Mouse (Mus musculus): ENCODE measurements around the gene Lfng. TPM values are rescaled to one million over a fixed set of nuclear protein-coding genes. Genes with fewer than 3 reads are reported as not detected.

Gene Lfng
- polyA plus RNA-seq, 1 experiment from 2014 or later: 20.5 TPM

DNA sequence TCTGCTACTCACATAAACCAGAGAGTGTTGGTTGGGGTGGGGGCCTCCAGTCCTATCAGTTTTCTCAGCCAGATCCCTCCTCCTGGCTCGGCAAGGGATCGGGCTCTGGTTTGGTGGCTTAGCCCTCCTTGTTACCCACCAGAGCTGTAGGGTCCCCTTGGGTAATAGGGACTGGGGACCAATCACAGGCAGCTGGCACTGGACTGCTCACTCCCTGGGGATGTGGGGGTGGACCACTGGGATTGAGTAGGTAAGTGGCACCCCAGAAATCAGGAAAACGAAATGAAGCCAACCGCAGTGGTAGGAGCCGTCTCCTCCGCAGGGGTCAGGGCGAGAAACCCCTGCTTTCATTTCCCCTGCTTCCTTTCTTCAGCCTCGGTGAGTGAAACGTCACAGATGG lies 14.0 kb downstream of the Lfng start:
- Histone ChIP-seq H3K4me2 (no peak overlapping the region), H3K27me3 (ENCODE audit: insufficient read depth, low read length) (no peaks in the 10 kb centered on the region), H3K4me1 (ENCODE audit: insufficient read depth) (no peaks in the 10 kb centered on the region), H3K27ac (ENCODE audit: low read depth) (no peak overlapping the region), H3K9ac (no peak overlapping the region), H3K4me3 (ENCODE audit: low read depth, low read length) (no peak overlapping the region), H3K36me3 (ENCODE audit: insufficient read depth) (peaks cover 45% of the 10 kb centered on the region), H3K9me3 (ENCODE audit: low read depth, low read length) (no peaks in the 10 kb centered on the region)
- no peak for TF ChIP-seq CTCF (IDR thresholded peaks at IDR 0.05; ENCODE audit: low read depth)
- ATAC-seq (ENCODE audit: insufficient read depth): no peak
- 71% methylated on average over 9 of the region's 9 CpGs for WGBS
- no peak for DNase-seq

DNA sequence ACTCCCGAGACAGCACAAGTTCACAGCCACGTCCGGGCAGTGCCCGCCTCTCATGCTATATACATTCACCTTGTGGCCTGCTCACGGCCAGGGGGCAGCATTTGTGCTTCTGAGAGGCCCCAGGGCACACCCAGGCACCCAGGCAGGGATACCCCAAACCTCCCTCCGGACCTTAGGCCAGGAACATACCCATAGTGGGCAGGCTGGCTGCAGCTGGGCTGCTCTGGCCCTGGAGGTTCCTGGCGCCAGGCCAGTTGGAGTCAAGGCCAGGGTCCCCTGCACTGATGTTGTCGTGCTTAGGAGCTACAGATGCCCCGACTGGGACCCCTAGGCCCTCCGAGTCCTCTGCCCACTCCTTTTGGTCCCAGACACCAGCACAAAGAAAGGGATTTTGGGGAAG lies 14.4 kb downstream of the Lfng start:
- Histone ChIP-seq H3K4me1 (ENCODE audit: insufficient read depth) (no peaks in the 10 kb centered on the region), H3K9ac (no peak overlapping the region), H3K27me3 (ENCODE audit: insufficient read depth, low read length) (no peaks in the 10 kb centered on the region), H3K27ac (ENCODE audit: low read depth) (no peak overlapping the region), H3K4me2 (no peak overlapping the region), H3K4me3 (ENCODE audit: low read depth, low read length) (no peak overlapping the region), H3K36me3 (ENCODE audit: insufficient read depth) (peaks cover 49% of the 10 kb centered on the region), H3K9me3 (ENCODE audit: low read depth, low read length) (no peaks in the 10 kb centered on the region)
- peak; percentile 20; the same call in 1 of the 2 replicates for TF ChIP-seq CTCF (IDR thresholded peaks at IDR 0.05; ENCODE audit: low read depth)
- ATAC-seq (ENCODE audit: insufficient read depth): no peak
- DNase-seq: no peak
- WGBS: 62% methylated on average over 10 of the region's 10 CpGs

DNA sequence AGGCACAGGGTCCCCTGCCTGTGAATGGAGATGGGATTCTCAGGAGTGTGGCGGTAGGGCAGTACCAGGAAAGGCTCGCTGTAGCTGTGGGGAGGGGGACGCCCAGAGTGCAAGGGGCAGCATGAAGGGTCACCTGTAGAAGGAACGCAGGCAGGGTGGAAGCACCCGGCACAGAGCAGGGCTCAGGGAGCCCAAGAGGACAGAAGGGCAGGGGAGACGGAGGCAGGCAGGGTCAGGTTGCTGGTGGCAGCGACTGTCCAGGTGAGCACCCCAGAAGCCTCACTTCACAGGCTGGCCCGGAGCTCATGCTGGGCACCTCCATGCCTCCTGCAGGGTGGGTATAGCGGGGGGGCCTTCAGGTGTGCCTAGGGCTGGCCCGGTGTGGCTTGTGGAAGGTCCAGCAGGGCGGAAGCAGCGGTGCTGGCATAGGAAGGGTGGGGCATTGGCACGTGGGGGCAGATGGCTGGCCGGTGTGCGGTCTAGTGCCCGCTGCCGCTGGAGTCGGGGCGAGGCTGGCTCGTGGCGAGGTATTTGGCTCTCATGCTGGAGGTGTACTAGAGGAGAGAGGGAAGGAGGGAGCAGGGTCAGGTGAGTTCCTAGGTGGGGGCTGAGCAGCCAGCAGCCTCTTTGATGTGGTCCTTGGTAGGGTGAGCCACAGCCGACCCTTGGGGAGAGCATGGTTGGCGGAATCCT lies 16.0 kb downstream of the Lfng start:
- DNase-seq (no peak), ATAC-seq (ENCODE audit: insufficient read depth) (no peak)
- Histone ChIP-seq H3K27me3 (ENCODE audit: insufficient read depth, low read length) (no peaks in the 10 kb centered on the region), H3K4me1 (ENCODE audit: insufficient read depth) (no peaks in the 10 kb centered on the region), H3K36me3 (ENCODE audit: insufficient read depth) (peaks cover 65% of the 10 kb centered on the region), H3K27ac (ENCODE audit: low read depth) (no peak overlapping the region), H3K9me3 (ENCODE audit: low read depth, low read length) (no peaks in the 10 kb centered on the region), H3K4me3 (ENCODE audit: low read depth, low read length) (no peak overlapping the region), H3K4me2 (no peak overlapping the region), H3K9ac (no peak overlapping the region)
- 92% methylated on average over 23 of the region's 23 CpGs for WGBS
- no peak for TF ChIP-seq CTCF (IDR thresholded peaks at IDR 0.05; ENCODE audit: low read depth)

DNA sequence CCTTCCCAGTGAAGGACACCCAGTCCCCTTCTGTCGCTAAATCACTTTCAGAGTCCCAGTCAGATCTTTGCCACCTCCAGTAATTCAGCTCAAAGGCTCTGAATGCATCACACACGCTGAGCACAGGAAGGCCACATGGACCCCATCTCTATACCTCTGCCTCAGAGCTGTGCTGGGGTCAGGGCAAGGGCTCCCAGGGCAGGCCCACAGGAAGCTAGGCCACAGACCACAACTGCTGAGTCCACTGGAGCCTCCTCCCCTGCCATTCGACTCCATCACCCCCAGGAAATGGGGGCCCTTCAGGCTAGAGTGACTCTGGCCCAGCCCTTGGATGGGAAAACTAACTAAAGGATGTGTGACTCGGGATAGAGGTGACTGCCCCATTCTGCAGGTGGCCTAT lies 16.7 kb downstream of the Lfng start:
- Histone ChIP-seq H3K27me3 (ENCODE audit: insufficient read depth, low read length) (no peaks in the 10 kb centered on the region), H3K9me3 (ENCODE audit: low read depth, low read length) (no peaks in the 10 kb centered on the region), H3K36me3 (ENCODE audit: insufficient read depth) (peaks cover 72% of the 10 kb centered on the region), H3K27ac (ENCODE audit: low read depth) (no peak overlapping the region), H3K9ac (no peak overlapping the region), H3K4me2 (no peak overlapping the region), H3K4me3 (ENCODE audit: low read depth, low read length) (no peak overlapping the region), H3K4me1 (ENCODE audit: insufficient read depth) (no peaks in the 10 kb centered on the region)
- no peak for TF ChIP-seq CTCF (IDR thresholded peaks at IDR 0.05; ENCODE audit: low read depth)
- WGBS: 75% methylated on average over 4 of the region's 4 CpGs
- DNase-seq (no peak), ATAC-seq (ENCODE audit: insufficient read depth) (no peak)

DNA sequence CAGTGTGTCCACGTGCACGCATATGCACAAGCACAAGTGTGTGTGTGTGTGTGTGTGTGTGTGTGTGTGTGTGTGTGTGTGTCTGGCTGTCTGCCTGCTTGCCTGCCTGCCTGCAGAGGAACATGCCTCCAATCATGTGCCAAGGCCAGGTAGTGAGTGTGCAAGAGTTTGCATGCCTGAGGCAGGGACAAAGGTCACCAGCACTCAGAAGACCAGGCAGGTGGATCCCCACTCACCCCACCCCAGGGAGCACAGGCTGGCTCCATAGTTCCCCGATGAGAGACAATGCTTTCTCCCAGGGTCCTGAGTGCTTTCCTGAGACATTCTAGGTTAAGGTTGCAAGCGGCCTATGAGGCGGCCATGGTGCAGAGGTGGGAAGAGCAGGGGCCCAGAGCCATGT lies 17.1 kb downstream of the Lfng start:
- ATAC-seq (ENCODE audit: insufficient read depth) (no peak), DNase-seq (no peak)
- no peak overlapping the region for H3K4me3 ChIP-seq (ENCODE audit: low read depth, low read length)
- no peaks in the 10 kb centered on the region for H3K4me1 ChIP-seq (ENCODE audit: insufficient read depth)
- H3K9me3 ChIP-seq (ENCODE audit: low read depth, low read length): no peaks in the 10 kb centered on the region
- H3K4me2 ChIP-seq: no peak overlapping the region
- H3K27ac ChIP-seq (ENCODE audit: low read depth): no peak overlapping the region
- no peak for TF ChIP-seq CTCF (IDR thresholded peaks at IDR 0.05; ENCODE audit: low read depth)
- WGBS: 86% methylated on average over 5 of the region's 5 CpGs
- peaks cover 76% of the 10 kb centered on the region for H3K36me3 ChIP-seq (ENCODE audit: insufficient read depth)
- no peak overlapping the region for H3K9ac ChIP-seq
- no peaks in the 10 kb centered on the region for H3K27me3 ChIP-seq (ENCODE audit: insufficient read depth, low read length)

DNA sequence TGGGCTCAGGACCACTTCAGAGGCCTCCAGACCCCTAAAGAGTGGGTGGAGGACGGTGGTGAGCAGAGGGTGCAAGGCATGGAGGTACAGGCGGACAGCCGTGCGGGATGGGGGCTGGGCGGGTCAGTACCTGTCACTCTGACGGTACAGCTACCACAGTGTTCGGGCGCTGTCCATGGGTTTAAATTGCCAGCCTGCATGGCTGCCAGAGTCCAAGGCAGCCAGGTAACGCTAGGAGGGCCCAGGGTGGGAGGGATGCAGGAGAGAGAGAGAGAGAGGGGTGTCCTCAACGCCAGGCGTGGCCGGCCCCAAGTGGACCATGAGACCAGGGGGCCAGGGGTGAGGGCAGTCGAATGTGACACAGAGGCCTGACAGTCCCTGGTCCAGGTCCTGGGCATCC lies 17.8 kb downstream of the Lfng start:
- ATAC-seq (ENCODE audit: insufficient read depth): no peak
- H3K27ac ChIP-seq (ENCODE audit: low read depth): no peak overlapping the region

DNA sequence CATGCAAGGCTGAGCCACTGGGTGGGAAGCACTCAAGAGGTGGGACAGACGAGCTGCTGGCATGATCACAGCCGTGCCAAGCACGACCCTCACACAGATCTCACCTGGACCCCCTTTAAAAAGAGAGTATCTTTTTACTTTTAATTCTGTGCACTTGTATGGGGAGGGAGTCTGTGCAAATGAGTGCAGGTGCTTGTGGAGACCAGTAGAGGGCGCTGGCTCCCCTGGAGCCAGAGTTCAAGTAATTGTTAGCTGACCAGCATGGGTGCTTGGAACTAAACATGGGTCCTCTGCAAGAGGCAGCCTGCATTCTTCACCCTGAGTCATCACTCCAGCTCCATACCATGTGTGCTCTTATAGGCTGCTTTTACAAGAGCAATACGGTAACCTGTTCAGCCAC lies 20.5 kb downstream of the Lfng start:
- Histone ChIP-seq H3K36me3 (ENCODE audit: insufficient read depth) (peaks cover 97% of the 10 kb centered on the region), H3K4me1 (ENCODE audit: insufficient read depth) (no peaks in the 10 kb centered on the region), H3K4me3 (ENCODE audit: low read depth, low read length) (no peak overlapping the region), H3K27me3 (ENCODE audit: insufficient read depth, low read length) (no peaks in the 10 kb centered on the region), H3K9me3 (ENCODE audit: low read depth, low read length) (no peaks in the 10 kb centered on the region), H3K27ac (ENCODE audit: low read depth) (no peak overlapping the region), H3K4me2 (no peak overlapping the region), H3K9ac (no peak overlapping the region)
- WGBS: 86% methylated on average over 5 of the region's 5 CpGs
- TF ChIP-seq CTCF (IDR thresholded peaks at IDR 0.05; ENCODE audit: low read depth): 0 out of 2 replicates have a peak, but pooled peaks have one; percentile 30
- ATAC-seq (ENCODE audit: insufficient read depth) (no peak), DNase-seq (no peak)

More for the DNA sequence above, 17.8 kb downstream of the Lfng start:
- Histone ChIP-seq H3K9me3 (ENCODE audit: low read depth, low read length) (no peaks in the 10 kb centered on the region), H3K9ac (no peak overlapping the region), H3K4me2 (no peak overlapping the region), H3K27me3 (ENCODE audit: insufficient read depth, low read length) (no peaks in the 10 kb centered on the region), H3K36me3 (ENCODE audit: insufficient read depth) (peaks cover 84% of the 10 kb centered on the region), H3K4me3 (ENCODE audit: low read depth, low read length) (no peak overlapping the region), H3K4me1 (ENCODE audit: insufficient read depth) (no peaks in the 10 kb centered on the region)
- no peak for DNase-seq
- no peak for TF ChIP-seq CTCF (IDR thresholded peaks at IDR 0.05; ENCODE audit: low read depth)
- 90% methylated on average over 13 of the region's 13 CpGs for WGBS

Measured in lung, embryonic 14.5 days (tissue).